Mouse (Mus musculus): ENCODE measurements around the gene Sh2d1b1.

- no peak for TF ChIP-seq CTCF (IDR thresholded peaks at IDR 0.05; ENCODE audit: low read depth)
- TF ChIP-seq EP300 (IDR thresholded peaks at IDR 0.05; ENCODE audit: low read depth), result no peak
Measured at GRCm38 (mm10) chr1:170308503-170308902, 31.4 kb downstream of the Sh2d1b1 start, which contains the start of gene Spata46.
